Mouse (Mus musculus) C3H10T1/2 (cell line): ENCODE results near the gene Gm13199. TPM values are rescaled to one million over a fixed set of nuclear protein-coding genes. Genes with fewer than 3 reads are reported as not detected.

ENCODE experiments used
- polyA plus RNA-seq, 2 experiments: library from polyadenylated mRNA; unstranded; fragments of >200 nt; fragmentation: generic; extraction: Trizol; gene quantifications; one replicate each; pipeline ENCODE4 v1.2.1; 2012; ENCODE audit warnings: missing spikeins in 2 of 2

The Gm13199 gene
- under 1 TPM; 0.04 to 0.68 TPM for polyA plus RNA-seq

DNA sequence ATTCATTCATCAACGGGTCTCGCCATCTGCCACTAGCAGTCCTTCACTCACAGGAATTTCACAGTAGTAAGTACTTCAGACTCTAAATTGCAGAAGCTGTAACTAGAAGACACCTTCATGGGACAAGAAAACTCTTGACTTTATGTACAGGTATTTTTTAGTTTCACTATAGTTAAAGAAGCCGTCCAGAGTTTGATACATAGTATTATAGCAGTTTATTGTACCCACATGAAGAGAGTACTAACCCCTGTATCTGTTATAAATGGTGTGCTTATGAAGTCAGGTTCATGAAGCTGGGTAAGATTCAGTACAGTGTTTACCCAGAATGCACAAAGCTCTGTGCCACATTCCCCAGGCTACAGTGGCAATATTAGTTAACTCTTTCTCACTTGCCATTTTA lies at the start of gene Gm13199:
Gm13199 (minus strand) TSS at position 101 of the 400 bp plus-strand sequence.

DNA sequence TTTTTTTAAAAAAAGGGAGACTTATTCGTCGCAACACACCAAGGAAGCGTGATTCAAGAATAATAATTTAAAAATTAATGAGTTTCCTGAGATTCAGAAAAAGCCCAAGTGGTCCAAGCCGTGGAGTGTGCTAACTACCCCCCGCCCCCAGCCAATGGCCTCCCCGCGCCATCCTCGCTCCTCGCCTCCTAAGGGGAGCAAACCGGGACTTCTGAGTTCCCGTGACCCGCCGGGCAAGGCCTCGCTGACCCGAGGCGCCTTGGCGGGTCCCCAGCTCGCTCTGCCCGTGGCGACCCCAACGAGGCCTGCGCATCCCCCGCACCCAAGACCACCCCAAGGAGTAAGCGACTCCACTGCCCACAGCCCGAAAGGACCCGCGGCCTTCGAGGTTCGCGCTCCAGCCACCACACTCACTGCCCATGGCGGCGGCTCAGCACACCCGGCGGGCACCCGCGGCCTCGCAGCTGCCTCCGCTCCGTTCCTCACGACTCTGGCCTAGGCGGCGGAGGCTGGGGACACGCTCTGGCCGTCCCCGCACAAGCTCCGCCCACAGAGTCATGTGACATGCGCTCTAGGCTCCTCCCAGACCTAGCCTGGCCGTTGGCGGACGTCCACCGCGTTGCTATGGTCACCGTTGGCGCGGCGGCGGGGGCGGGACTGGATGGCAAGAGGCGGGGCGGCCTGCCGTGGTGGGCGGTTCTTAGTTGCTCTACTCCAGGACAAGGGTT lies 32.3 kb upstream of the Gm13199 start, which contains the start of gene Sec61a2:
Sec61a2 (minus strand) TSS at position 590 of the 728 bp plus-strand sequence.

DNA sequence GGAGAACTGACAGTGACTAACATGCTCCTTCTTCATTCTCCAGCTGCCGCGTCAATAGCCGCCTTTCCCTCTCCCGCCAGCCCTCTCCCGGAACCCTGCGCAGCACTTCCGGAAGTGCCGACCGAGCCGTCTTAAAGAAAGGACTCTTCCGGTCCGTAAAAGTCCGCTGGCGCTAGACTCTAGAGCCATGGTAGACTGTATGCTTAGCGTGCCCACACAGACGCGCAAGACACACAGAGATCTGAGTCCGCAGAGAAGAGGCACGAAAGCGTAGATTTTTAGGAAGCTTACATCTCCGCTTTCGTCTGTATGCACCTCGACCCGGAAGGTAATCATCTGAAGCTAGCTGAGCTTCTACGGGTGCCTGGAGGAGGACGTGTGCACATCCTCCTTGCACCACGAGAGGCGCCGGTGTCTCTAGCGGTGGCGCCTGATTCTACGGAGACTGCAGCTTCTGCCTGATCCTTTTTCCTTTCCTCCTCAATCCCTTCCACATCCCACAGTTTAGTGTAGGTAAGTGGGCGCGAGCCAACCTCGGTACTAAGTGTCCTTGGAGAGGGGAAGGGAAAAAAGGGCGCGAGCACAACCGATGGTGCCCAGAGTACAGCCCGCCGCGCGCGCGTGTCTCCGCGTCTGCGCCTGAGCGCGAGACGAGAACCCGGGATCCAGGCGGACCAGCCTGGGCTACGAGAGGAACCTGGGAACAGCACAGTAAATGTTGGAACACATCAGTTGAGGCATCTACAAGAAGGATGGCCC lies 17.7 kb downstream of the Gm13199 start, which contains the start of the genes Nudt5 and Cdc123:
Nudt5 (plus strand) TSS at position 147 of the 759 bp plus-strand sequence.
Cdc123 (minus strand) TSS at position 292 of the 759 bp plus-strand sequence.

Other genes with a start within 250 kb of the Gm13199 start
- 1 to 10 TPM in 1 of 2 experiments, under 1 TPM in 1; 0.21 to 2.1 TPM for gene Camk1d, start 148.4 kb downstream of the Gm13199 start, polyA plus RNA-seq
- gene Nudt5, start 17.9 kb downstream of the Gm13199 start, polyA plus RNA-seq: 10 to 100 TPM; 13.8 to 15.2 TPM
- gene Cdc123, start 17.8 kb downstream of the Gm13199 start, polyA plus RNA-seq: 100 to 1,000 TPM in 1 of 2 experiments, 10 to 100 TPM in 1; 25.7 to 127 TPM
- gene Sec61a2, start 32.5 kb upstream of the Gm13199 start, polyA plus RNA-seq: 10 to 100 TPM in 1 of 2 experiments, 1 to 10 TPM in 1; 3.6 to 19.5 TPM
- under 1 TPM; 0.05 to 0.39 TPM for gene Dhtkd1, start 79.9 kb upstream of the Gm13199 start, polyA plus RNA-seq
- 1 to 10 TPM in 1 of 2 experiments, under 1 TPM in 1; 0.48 to 3.4 TPM for gene Upf2, start 88.5 kb upstream of the Gm13199 start, polyA plus RNA-seq